Mouse (Mus musculus): ENCODE data around the gene Slc6a3. TPM values are rescaled to one million over a fixed set of nuclear protein-coding genes. Genes with fewer than 3 reads are reported as not detected.
A peak's percentile ranks its signal among the peaks of the same experiment; 100 is the strongest.

The Slc6a3 gene
- under 1 TPM in 1 of 2 experiments, not detected in 1; 0.10 TPM for total RNA-seq (2021)

- DNase-seq = no peak
Measured at GRCm38 (mm10) chr13:73536403-73536821, at the start of gene Slc6a3. Gene Slc6a3 (plus strand): TSS chr13:73536747.

GRCm38 (mm10) chr13:73488105-73488504 is 48.4 kb upstream of the Slc6a3 start:
- no peak for DNase-seq

- DNase-seq = no peak
Measured at GRCm38 (mm10) chr13:73488707-73489106, 47.8 kb upstream of the Slc6a3 start.

- no peak for DNase-seq
Measured at GRCm38 (mm10) chr13:73489986-73490385, 46.6 kb upstream of the Slc6a3 start.

GRCm38 (mm10) chr13:73490564-73491170 is 45.9 kb upstream of the Slc6a3 start:
- no peak for DNase-seq

GRCm38 (mm10) chr13:73493183-73493582 is 43.4 kb upstream of the Slc6a3 start:
- no peak for DNase-seq

GRCm38 (mm10) chr13:73494528-73494927 is 42.0 kb upstream of the Slc6a3 start:
- no peak for DNase-seq

GRCm38 (mm10) chr13:73496137-73496536 is 40.4 kb upstream of the Slc6a3 start:
- no peak for DNase-seq

GRCm38 (mm10) chr13:73499893-73500604 is 36.5 kb upstream of the Slc6a3 start:
- DNase-seq = no peak

- DNase-seq = no peak
Measured at GRCm38 (mm10) chr13:73502719-73503118, 33.8 kb upstream of the Slc6a3 start.

GRCm38 (mm10) chr13:73505686-73506467 is 30.7 kb upstream of the Slc6a3 start:
- peak; percentile 79 to 84 for DNase-seq

GRCm38 (mm10) chr13:73508817-73509550 is 27.6 kb upstream of the Slc6a3 start:
- no peak for DNase-seq

GRCm38 (mm10) chr13:73509869-73510268 is 26.7 kb upstream of the Slc6a3 start:
- DNase-seq = no peak

GRCm38 (mm10) chr13:73512776-73513673 is 23.5 kb upstream of the Slc6a3 start:
- peak; percentile 64 to 69 for DNase-seq

- DNase-seq = no peak
Measured at GRCm38 (mm10) chr13:73516886-73517285, 19.7 kb upstream of the Slc6a3 start.

GRCm38 (mm10) chr13:73533716-73534115 is 2.8 kb upstream of the Slc6a3 start:
- DNase-seq = no peak

- no peak for DNase-seq
Measured at GRCm38 (mm10) chr13:73535287-73535686, 1.3 kb upstream of the Slc6a3 start.

- DNase-seq = no peak
Measured at GRCm38 (mm10) chr13:73536824-73537223, 277 bp downstream of the Slc6a3 start.

GRCm38 (mm10) chr13:73564201-73564600 is 27.7 kb downstream of the Slc6a3 start:
- DNase-seq = no peak

- DNase-seq = no peak
Measured at GRCm38 (mm10) chr13:73575051-73575450, 38.5 kb downstream of the Slc6a3 start.

GRCm38 (mm10) chr13:73577277-73577676 is 40.7 kb downstream of the Slc6a3 start:
- DNase-seq = no peak

- DNase-seq = no peak
Measured at GRCm38 (mm10) chr13:73591488-73591887, 54.9 kb downstream of the Slc6a3 start.
